Mouse (Mus musculus) cerebellum, adult 18-20 months (tissue): ENCODE data around the gene Pla1a.
"Not testable (repeated sequence)": the region's sequence is repeated elsewhere in the genome, so short reads cannot be mapped to it uniquely, and the experiment has no call there.

Source experiments
- DNase-seq, 2 experiments: peaks; one replicate each; pipeline ENCODE4 v3.0.0; 2021

Gene Pla1a

DNA sequence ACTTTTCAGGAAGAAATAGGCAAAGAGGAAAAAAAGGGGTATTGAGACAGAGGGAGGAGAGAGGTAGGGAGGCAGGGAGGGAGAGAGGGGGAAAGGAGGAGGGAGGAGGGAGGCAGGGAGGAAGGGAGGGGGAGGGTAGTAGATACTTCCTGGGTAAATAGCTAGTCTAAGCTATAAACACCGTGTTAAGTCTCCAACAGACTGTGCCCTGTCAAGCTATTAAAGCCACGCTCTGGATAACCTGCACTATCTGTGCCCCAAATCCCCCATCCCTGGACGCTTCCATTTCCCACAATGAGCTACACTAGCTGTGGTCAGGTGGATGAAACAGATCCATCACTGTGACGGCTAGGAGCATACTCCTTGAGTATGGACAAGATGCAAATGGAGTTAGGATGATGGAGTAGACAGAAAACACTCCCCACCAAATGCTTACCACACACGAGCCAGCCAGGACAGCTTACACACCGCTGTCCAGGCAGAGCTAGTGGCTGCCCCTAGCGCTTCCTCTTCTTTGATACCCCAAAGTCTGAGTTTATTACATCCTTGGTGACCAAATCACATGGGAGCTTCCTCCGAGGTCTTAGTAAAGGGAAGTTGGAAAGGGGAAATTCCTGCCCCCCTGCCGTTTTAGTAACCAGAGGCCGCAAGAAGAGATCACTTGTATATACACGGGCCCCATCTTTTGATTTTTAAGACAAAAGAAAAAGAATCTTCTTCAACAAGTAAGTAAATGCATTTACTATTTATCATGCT lies 24.0 kb upstream of the Pla1a start:
- DNase-seq = no peak

GRCm38 (mm10) chr16:38455511-38456418 lies 22.8 kb upstream of the Pla1a start, which contains the start of gene Cd80:
TSS of gene Cd80 (plus strand) at chr16:38455561.
- no peak for DNase-seq

DNA sequence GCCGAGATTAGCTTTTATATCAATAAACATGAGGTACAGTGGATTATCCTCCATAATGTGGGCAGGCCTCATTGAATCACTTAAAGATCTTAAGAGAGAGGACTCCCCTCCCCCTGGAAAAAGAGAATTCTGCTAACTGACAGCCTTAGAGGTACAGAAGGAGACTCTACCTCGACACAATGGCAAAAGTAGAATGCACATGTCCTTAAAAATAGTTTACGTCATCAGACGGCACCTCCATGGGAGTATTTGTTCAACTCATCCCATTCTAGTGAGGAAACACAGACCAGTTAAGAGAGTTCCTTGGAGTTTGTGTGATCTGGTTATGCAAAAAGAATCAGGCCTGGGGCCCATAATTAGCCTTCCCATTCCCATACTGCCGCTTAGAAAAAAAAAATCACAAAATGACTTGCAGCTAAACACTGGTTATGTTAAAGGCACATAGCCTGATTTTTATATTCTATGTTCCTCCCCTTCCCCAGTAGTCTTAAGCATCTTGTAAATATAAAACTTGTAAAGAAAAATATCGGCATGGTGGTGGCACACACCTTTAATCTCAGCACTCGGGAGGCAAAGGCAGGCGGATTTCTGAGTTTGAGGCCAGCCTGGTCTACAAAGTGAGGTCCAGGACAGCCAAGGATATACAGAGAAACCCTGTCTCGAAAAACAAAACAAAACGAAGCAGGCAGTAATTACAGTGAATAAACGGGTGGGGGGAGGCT lies 21.7 kb upstream of the Pla1a start:
- no peak for DNase-seq

- DNase-seq = no peak
These were observed 21.0 kb upstream of the Pla1a start for GRCm38 (mm10) chr16:38453952-38454351.

- DNase-seq = no peak
These were observed 20.2 kb upstream of the Pla1a start for GRCm38 (mm10) chr16:38453203-38453553.

GRCm38 (mm10) chr16:38452442-38453202 lies 19.7 kb upstream of the Pla1a start, which contains the start of gene Adprh:
TSS of gene Adprh (minus strand) at chr16:38452703.
- DNase-seq = peak; percentile 93

GRCm38 (mm10) chr16:38451421-38452205 lies 18.7 kb upstream of the Pla1a start:
- peak; percentile 18 to 35 for DNase-seq

GRCm38 (mm10) chr16:38450707-38451106 lies 17.8 kb upstream of the Pla1a start:
- DNase-seq = no peak

DNA sequence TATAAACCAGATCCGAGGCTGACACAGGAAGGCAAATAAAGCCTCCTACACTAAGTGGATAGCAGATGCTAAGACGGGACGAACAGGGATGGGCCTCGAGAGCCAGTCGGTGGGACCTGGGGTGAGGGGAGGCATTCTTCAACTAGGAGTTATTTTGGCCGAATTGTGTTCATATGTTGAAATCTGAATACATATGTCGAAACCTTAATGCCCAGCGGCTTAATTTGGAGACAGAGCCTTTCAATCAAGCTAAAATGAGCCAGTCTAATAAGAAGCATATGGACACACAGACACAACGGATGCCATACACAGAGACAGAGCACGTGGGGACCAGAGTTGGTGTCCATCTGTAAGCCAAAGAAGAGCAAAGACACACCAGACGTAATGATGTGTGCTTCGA lies 15.5 kb upstream of the Pla1a start:
- no peak for DNase-seq

DNA sequence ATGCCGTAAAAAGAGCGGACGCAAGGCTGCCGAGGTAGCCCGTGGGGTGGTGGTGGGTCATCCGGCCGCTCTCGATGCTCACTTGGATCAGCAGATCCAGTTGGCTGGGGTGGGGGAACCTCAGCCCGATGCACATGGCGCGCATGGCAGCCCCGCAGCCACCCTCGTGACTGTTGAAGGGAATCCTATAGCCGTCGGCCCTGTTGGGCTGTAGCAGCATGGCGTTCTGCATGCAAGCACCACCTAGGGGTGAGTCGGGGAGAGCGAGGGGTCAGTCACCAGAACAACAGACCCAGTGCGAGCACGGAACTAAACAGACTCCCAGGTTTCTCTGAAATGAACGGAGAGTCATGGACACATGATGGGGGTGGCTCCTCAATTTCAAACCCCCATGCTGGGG lies 14.4 kb upstream of the Pla1a start:
- DNase-seq = no peak

DNA sequence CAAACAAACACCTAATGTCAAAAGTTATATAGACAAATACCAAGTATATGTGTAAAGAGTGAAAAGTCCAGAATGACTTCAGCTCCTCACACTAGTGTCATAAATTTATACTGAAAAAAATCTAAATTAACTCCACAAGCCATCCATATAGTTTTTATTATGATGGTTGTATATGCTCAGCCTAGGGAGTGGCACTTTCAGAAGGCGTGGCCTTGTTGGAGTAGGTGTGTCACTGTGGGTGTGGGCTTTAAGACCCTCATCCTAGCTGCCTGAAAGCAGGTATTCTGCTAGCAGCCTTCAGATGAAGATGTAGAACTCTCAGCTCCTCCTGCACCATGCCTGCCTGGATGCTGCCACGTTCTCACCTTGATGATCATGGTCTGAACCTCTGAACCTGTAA lies 13.2 kb upstream of the Pla1a start:
- not testable (repeated sequence) for DNase-seq

GRCm38 (mm10) chr16:38445576-38445975 lies 12.6 kb upstream of the Pla1a start:
- no peak for DNase-seq

DNA sequence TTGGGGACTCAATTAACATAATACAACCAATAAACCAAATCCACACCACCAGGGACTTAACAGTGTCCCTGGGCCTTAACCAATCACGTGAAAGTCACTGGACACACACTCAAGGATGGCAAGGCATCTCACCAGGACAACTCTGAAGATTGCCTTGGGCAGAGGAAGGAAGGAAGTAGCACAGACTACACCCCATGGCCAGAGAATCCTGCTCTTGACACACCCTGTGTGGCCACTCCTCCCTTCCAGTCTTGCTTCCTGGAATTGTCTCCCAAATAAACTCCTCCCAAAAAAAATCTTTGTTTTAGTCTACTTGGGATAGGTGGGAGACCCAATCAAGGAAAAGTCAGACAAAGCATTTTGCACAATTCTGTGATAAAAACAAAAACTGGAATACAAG lies 12.1 kb upstream of the Pla1a start:
- no peak for DNase-seq

DNA sequence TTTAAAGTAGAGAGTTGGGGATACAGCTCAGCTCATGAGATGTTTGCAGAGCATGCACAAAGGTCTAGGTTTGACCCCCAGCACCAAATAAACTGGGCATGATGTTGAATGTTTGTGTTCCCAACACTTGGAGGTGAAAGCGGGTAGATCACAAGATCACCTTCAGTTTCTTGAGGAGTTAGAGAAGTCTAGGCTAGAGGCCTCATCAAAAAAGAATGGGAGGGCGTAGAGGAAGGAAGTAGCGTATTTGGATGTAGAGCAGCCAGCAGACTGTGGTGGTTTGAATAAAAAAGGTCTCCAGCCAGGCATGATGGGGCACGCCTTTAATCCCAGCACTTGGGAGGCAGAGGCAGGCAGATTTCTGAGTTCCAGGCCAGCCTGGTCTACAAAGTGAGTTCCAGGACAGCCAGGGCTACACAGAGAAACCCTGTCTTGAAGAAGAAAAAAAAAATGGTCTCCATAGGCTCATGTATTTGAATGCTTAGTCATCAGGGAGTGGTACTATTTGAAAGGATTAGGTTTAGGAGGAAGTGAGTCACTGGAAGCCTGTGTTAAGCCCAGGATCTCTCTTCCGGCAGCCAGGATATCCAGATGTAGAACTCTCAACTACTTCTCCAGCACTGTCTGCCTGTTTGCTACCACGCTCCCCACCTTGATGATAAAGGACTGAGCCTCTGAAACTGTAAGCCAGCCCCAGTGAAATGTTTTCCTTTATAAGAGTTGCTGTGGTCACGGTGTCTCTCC lies 10.9 kb upstream of the Pla1a start:
- DNase-seq = no peak

DNA sequence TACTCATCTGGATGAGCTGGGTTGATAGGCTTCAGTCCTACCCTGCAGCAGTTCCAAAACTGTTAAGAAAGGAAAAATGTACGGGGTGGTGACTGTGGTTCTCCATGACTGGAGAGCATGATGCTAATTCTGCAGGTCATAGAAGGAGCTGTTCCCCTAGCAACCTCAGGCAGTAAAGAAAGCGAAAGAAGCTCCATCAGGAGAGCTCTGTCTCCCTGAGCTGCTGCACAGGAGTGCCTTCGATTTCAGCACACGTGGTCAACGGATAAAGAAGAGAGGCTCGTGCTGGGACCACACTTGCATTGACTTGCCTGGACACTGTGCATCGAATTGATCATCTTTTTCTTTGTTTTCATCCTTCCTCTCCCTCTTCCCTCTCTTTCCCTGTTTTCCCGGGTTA lies 9.3 kb upstream of the Pla1a start:
- no peak for DNase-seq

GRCm38 (mm10) chr16:38441611-38442010 lies 8.7 kb upstream of the Pla1a start:
- no peak for DNase-seq

DNA sequence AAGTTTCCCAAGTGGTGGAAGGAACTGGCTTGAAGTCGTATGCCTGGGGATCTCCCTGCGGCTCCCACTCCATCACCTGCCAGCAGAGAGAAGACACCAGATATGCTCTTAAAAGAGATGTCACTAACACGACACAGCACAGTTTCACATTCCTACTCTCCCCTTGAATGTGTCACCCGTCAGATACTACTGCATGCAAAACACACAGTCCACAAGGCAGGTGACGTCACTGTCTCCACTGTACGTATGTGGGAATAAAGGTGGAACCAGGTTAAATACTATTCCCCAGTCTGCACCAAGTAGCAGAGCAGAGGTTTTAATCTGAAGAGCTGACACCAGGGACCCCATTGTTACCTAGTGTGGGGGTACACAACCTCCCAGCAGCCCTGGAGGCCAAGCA lies 7.5 kb upstream of the Pla1a start:
- no peak for DNase-seq

DNA sequence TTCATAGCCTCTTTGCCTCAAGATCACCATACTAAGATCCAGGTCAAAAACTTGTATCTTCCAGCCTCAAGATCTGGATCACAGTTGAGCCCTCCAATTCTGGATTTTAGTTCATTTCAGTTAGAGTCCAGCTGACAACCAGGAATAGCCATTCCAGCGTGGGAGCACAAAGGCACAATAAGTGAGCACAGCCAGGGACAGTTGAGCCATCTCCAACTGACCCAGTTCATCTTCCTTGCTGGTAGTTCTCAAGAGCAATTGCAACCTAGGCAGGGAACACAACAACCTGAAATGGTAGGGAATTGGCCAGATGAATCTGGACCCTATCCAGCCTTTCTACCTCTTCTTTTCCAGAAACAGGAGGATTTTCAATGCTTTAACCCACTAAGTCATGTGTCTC lies 6.2 kb upstream of the Pla1a start:
- no peak for DNase-seq

DNA sequence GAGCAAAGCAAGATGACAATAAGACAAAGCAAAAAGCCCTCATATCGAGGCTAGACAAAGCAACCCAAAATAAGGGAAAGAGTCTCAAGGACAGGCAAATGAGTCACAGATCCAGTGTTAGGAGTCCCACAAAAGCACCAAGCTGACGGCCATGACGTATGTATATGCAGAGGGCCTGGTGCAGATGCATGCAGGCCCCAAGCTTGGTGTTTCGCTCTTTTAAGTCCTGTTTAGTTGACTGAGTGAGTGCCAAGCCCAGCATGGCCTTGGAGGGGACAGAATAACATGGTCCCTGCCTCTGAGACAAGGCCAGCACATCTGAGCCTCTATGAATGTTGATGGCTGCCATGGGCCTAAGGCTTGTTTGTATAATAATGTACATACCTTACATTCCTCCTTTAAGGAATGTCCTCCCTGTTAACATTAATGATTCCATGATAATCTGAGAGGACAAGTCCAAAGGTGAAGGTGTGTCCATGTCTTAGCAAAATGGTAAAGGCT lies 1.4 kb upstream of the Pla1a start:
- no peak for DNase-seq

GRCm38 (mm10) chr16:38433514-38433913 lies 569 bp upstream of the Pla1a start:
- DNase-seq = no peak
